Mouse (Mus musculus) spleen, adult 2 months (tissue): ENCODE results near the gene Spdya. TPM values are rescaled to one million over a fixed set of nuclear protein-coding genes. Genes with fewer than 3 reads are reported as not detected.

ENCODE experiments used
- DNase-seq, 2 experiments: peaks; one replicate each; pipeline versions ENCODE4 v3.0.0 to v3.0.0-alpha.2; 2012 to 2021; ENCODE audit warnings: low spot score in 2 of 2, low read depth in 1 of 2
- H3K27ac ChIP-seq: fragments of 200-500 bp; 2 replicates; pipeline ENCODE4 v1.5.1; 2012; ENCODE audit warnings: low read length, inconsistent platforms; ENCODE audit not compliant: insufficient read depth
- H3K27me3 ChIP-seq: fragments of 200-500 bp; 2 replicates; pipeline ENCODE4 v1.6.1; 2012; ENCODE audit warnings: mild to moderate bottlenecking, moderate library complexity, low read length, inconsistent platforms; ENCODE audit not compliant: control insufficient read depth, insufficient read depth
- H3K36me3 ChIP-seq: fragments of 200-500 bp; 2 replicates; pipeline ENCODE4 v1.6.1; 2012; ENCODE audit warnings: mild to moderate bottlenecking, low read length, inconsistent platforms; ENCODE audit not compliant: control insufficient read depth, insufficient read depth
- H3K4me1 ChIP-seq: fragments of 200-500 bp; 2 replicates; pipeline ENCODE4 v1.6.1; 2011; ENCODE audit warnings: inconsistent platforms; ENCODE audit not compliant: control insufficient read depth, insufficient read depth, insufficient read length
- H3K4me3 ChIP-seq: fragments of 200-500 bp; 2 replicates; pipeline ENCODE4 v1.5.1; 2011; ENCODE audit warnings: mild to moderate bottlenecking, inconsistent platforms; ENCODE audit not compliant: insufficient read depth, insufficient read length; ENCODE audit errors: extremely low read depth
- CTCF ChIP-seq: fragments of 200-500 bp; IDR thresholded peaks from 2 replicates; pipeline ENCODE4 v1.5.1; 2011; ENCODE audit warnings: mild to moderate bottlenecking, inconsistent platforms; ENCODE audit not compliant: insufficient read depth, insufficient read length, insufficient replicate concordance; ENCODE audit errors: extremely low read depth
- POLR2A ChIP-seq: fragments of 200-500 bp; IDR thresholded peaks from 2 replicates; pipeline ENCODE4 v1.6.1; 2011; ENCODE audit warnings: low read depth, low read length, inconsistent platforms
- WGBS: fragments of 180-500 bp; shearing (Covaris S2); methylation state at CpG from one replicate; pipeline ENCODE4 v1.1.7; 2018; 5-methylcytosine and 5-hydroxymethylcytosine counted together
- polyA plus RNA-seq: library from polyadenylated mRNA; depleted of rRNA; stranded (reverse); fragments of >200 nt; gene quantifications from 2 replicates; pipeline ENCODE4 v1.2.3, GENCODE M21; 2012

The Spdya gene
- polyA plus RNA-seq, 1 experiment, result not detected

GRCm38 (mm10) chr17:71598659-71599554 is 47.0 kb downstream of the Spdya start:
- 7% methylated on average over 42 of the region's 42 CpGs for WGBS
- TF ChIP-seq POLR2A, result no peak; the same call in 1 of the 2 replicates
- TF ChIP-seq CTCF, result no peak

GRCm38 (mm10) chr17:71615638-71616318 is 63.9 kb downstream of the Spdya start, which contains the start of gene Wdr43:
Gene Wdr43, plus strand, starts transcription at chr17:71615895.
- DNase-seq, result peak; percentile 93 to 97
- TF ChIP-seq POLR2A (peak; percentile 65), CTCF (no peak)
- WGBS, result 6% methylated on average over 40 of the region's 40 CpGs
- H3K36me3 ChIP-seq, result no peaks in the 10 kb centered on the region
- peak within 1 kb of the TSS; percentile 67 for H3K27ac ChIP-seq
- H3K4me3 ChIP-seq, result peak within 1 kb of the TSS; percentile 93
- H3K27me3 ChIP-seq, result no peaks in the 10 kb centered on the region
- H3K4me1 ChIP-seq, result peaks cover 2% of the 10 kb centered on the region

More at GRCm38 (mm10) chr17:71598659-71599554, 47.0 kb downstream of the Spdya start:
- 0 out of 2 replicates have a peak overlapping the region, but pooled peaks have one; percentile 31 for H3K27ac ChIP-seq
- no peaks in the 10 kb centered on the region for H3K36me3 ChIP-seq
- no peaks in the 10 kb centered on the region for H3K27me3 ChIP-seq
- peak; percentile 79 to 87 for DNase-seq
- peak overlapping the region; percentile 69 for H3K4me3 ChIP-seq
- H3K4me1 ChIP-seq, result peaks cover 15% of the 10 kb centered on the region; the same call in 1 of the 2 replicates

- peak overlapping the region; percentile 93 for H3K4me3 ChIP-seq
- peak in 1 of 2 experiments; percentile 21 for DNase-seq
- under 1% methylated on average over 62 of the region's 73 CpGs for WGBS
- H3K36me3 ChIP-seq, result no peaks in the 10 kb centered on the region
- H3K27ac ChIP-seq, result peak overlapping the region; percentile 67
- peaks cover 2% of the 10 kb centered on the region for H3K4me1 ChIP-seq
- no peaks in the 10 kb centered on the region for H3K27me3 ChIP-seq
- TF ChIP-seq POLR2A (no peak), CTCF (no peak)
Observed at GRCm38 (mm10) chr17:71616319-71617032, 64.6 kb downstream of the Spdya start.

GRCm38 (mm10) chr17:71617033-71617362 is 65.1 kb downstream of the Spdya start:
- DNase-seq, result no peak
- 1% methylated on average over 10 of the region's 10 CpGs for WGBS
- H3K36me3 ChIP-seq, result no peaks in the 10 kb centered on the region
- peak overlapping the region; percentile 93 for H3K4me3 ChIP-seq
- TF ChIP-seq POLR2A, result no peak
- no peak for TF ChIP-seq CTCF
- H3K4me1 ChIP-seq, result peaks cover 2% of the 10 kb centered on the region
- H3K27me3 ChIP-seq, result no peaks in the 10 kb centered on the region
- H3K27ac ChIP-seq, result no peak overlapping the region

GRCm38 (mm10) chr17:71617974-71618373 is 66.1 kb downstream of the Spdya start:
- peak overlapping the region; percentile 40 for H3K4me3 ChIP-seq
- no peak for DNase-seq
- H3K27ac ChIP-seq, result no peak overlapping the region
- 31% methylated on average over 4 of the region's 4 CpGs for whole genome bisulfite sequencing
- peaks cover 2% of the 10 kb centered on the region for H3K4me1 ChIP-seq
- no peaks in the 10 kb centered on the region for H3K36me3 ChIP-seq
- no peaks in the 10 kb centered on the region for H3K27me3 ChIP-seq
- TF ChIP-seq CTCF (no peak), POLR2A (no peak)

GRCm38 (mm10) chr17:71631806-71632205 is 79.9 kb downstream of the Spdya start:
- H3K4me1 ChIP-seq, result no peaks in the 10 kb centered on the region

More at GRCm38 (mm10) chr17:71631806-71632205, 79.9 kb downstream of the Spdya start:
- 92% methylated on average over 10 of the region's 10 CpGs for WGBS
- DNase-seq, result no peak
- Histone ChIP-seq H3K27me3 (no peaks in the 10 kb centered on the region), H3K4me3 (no peak overlapping the region), H3K27ac (no peak overlapping the region), H3K36me3 (peaks cover 55% of the 10 kb centered on the region)
- no peak for TF ChIP-seq CTCF
- TF ChIP-seq POLR2A, result no peak
